Mouse (Mus musculus) mammary gland, adult 2 months (tissue): Measurements from ENCODE around the gene Fyco1. TPM values are rescaled to one million over a fixed set of nuclear protein-coding genes. Genes with fewer than 3 reads are reported as not detected.

Experiments used
- polyA plus RNA-seq: library from polyadenylated mRNA; depleted of rRNA; stranded (reverse); fragments of >200 nt; gene quantifications from 2 replicates; pipeline ENCODE4 v1.2.3, GENCODE M21; 2012; ENCODE audit warnings: low replicate concordance; rRNA removed

The Fyco1 gene
- polyA plus RNA-seq = 6.3 and 12.3 TPM in 2 replicates

GRCm38 (mm10) chr9:123851713-123852448, at the start of gene Fyco1:
TSS of gene Fyco1 (minus strand) at chr9:123851899.

GRCm38 (mm10) chr9:123861929-123862328, 10.2 kb upstream of the Fyco1 start, which contains the start of gene Xcr1:
TSS of gene Xcr1 (minus strand) at chr9:123862029.

GRCm38 (mm10) chr9:123806267-123806666, 45.4 kb downstream of the Fyco1 start, which contains the start of gene Cxcr6:
TSS of gene Cxcr6 (plus strand) at chr9:123806475.

Other genes starting within 250 kb of the Fyco1 start
- not detected in 2 replicates for gene Slc6a20b, start 219.3 kb downstream of the Fyco1 start, polyA plus RNA-seq
- gene Ccr9, start 173.5 kb downstream of the Fyco1 start, polyA plus RNA-seq = 6.3 and 10.1 TPM in 2 replicates
- 1.0 and 1.6 TPM in 2 replicates for gene Slc6a20a, start 173.0 kb downstream of the Fyco1 start, polyA plus RNA-seq
- gene Lztfl1, start 134.2 kb downstream of the Fyco1 start, polyA plus RNA-seq = 1.2 and 6.3 TPM in 2 replicates
- 4.5 and 7.4 TPM in 2 replicates for gene Cxcr6, start 45.4 kb downstream of the Fyco1 start, polyA plus RNA-seq
- 2.5 and 4.7 TPM in 2 replicates for gene Xcr1, start 10.1 kb upstream of the Fyco1 start, polyA plus RNA-seq
- 2.1 and 5.2 TPM in 2 replicates for gene Ccr1, start 116.8 kb upstream of the Fyco1 start, polyA plus RNA-seq
- gene Ccr1l1, start 126.5 kb upstream of the Fyco1 start, polyA plus RNA-seq = 0.26 and 0.33 TPM in 2 replicates
- 0.38 and 1.6 TPM in 2 replicates for gene Ccr3, start 170.1 kb upstream of the Fyco1 start, polyA plus RNA-seq